Mouse (Mus musculus): ENCODE results near the gene St6galnac3. TPM values are rescaled to one million over a fixed set of nuclear protein-coding genes. Genes with fewer than 3 reads are reported as not detected.
A peak's percentile ranks its signal among the peaks of the same experiment; 100 is the strongest.

St6galnac3 gene
- polyA plus RNA-seq, 1 experiment from 2014 or later: 12.2 TPM

- TF ChIP-seq CTCF (IDR thresholded peaks at IDR 0.05): no peak
- no peaks in the 10 kb centered on the region for H3K27me3 ChIP-seq
- ATAC-seq (no peak), DNase-seq (ENCODE audit: low read depth, low spot score) (no peak)
- ChIA-PET POLR2A (no interaction called here), CTCF (interaction anchor here (0.6 to 1.0 kb wide), 2 partner anchors 17 to 31 kb away, joined by 3 to 4 read pairs; no protein-coding TSS in a partner anchor)
- in situ Hi-C loops (cut with MboI; ENCODE audit: low pct_unique_long_range_greater_than_20kb): no loop called here
Measured at GRCm38 (mm10) chr3:153193025-153193424, 531.9 kb downstream of the St6galnac3 start.

DNA sequence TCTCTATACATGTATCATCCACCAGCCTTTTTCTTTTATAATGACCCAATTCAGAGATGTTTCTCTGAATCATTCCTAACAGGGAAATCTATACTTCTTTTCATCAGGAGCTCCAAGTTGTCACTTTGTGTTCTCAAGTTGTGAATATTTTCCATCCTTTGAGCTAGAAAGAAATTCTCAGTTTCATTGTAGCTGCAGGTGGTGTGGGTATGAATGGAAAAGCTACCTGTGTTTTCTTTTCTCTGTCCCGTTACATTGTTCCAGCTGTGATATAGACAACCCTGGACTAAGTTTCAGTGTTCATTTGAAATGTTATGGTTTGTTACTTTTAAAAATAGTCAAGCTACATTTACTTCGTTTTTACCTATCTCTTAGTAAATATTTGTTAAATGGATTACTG is 534.2 kb downstream of the St6galnac3 start:
- CTCF ChIA-PET: interaction anchor here (1.4 kb wide), 1 partner anchor 15 kb away, joined by 5 read pairs; no protein-coding TSS in a partner anchor
- POLR2A ChIA-PET: interaction anchor here (0.6 kb wide), 1 partner anchor 102 kb away, joined by 3 read pairs; no protein-coding TSS in a partner anchor
- ATAC-seq: no peak
- no peaks in the 10 kb centered on the region for H3K27me3 ChIP-seq
- in situ Hi-C loops (cut with MboI; ENCODE audit: low pct_unique_long_range_greater_than_20kb): no loop called here
- DNase-seq (ENCODE audit: low read depth, low spot score): no peak
- TF ChIP-seq CTCF (IDR thresholded peaks at IDR 0.05): no peak

DNA sequence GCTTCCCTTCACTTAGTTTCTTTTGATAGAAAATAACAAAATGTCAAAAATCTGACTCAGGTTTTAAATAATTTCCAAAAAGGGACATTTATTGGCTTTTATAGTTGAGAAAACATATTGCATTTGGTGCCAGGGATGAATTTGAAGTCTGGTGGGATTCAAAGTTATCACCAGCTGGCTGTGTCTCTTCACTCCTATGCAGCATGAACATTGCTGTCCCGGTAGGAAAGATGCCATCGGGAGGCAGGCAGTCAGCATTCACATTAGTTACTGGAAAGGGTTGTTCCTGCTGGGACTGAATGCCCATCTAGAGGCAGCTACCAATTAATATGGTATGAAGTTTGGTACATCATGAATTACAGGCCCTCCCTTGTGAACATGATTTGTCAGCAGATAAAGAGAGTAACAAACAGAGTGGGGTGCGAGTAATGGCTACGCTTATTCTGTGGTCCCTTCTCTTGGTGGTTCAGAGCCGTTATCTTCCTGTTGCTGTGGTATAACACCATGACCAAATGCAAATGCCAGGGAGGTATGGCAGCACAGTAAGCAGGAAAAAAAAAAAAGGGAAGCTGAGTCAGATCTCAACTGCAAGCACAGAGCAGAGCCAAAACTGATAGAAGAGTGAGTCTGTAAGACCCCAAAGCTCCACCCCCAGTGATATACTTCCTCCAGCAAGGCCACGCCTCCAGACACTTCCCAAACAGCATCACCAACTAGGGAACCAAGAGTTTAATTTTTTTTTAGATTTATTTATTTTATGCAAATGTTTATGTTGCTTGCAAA is 535.1 kb downstream of the St6galnac3 start:
- CTCF ChIA-PET: interaction anchor here (1.4 kb wide), 1 partner anchor 16 kb away, joined by 5 read pairs; no protein-coding TSS in a partner anchor
- POLR2A ChIA-PET: interaction anchor here (0.6 kb wide), 1 partner anchor 101 kb away, joined by 3 read pairs; no protein-coding TSS in a partner anchor
- no peaks in the 10 kb centered on the region for H3K27me3 ChIP-seq
- DNase-seq (ENCODE audit: low read depth, low spot score) (no peak), ATAC-seq (no peak)
- in situ Hi-C loops (cut with MboI; ENCODE audit: low pct_unique_long_range_greater_than_20kb): no loop called here
- no peak for TF ChIP-seq CTCF (IDR thresholded peaks at IDR 0.05)

- ChIA-PET POLR2A (no interaction called here), CTCF (no interaction called here)
- in situ Hi-C loops (cut with MboI; ENCODE audit: low pct_unique_long_range_greater_than_20kb): no loop called here
Measured at GRCm38 (mm10) chr3:153188224-153188623, 536.8 kb downstream of the St6galnac3 start.

DNA sequence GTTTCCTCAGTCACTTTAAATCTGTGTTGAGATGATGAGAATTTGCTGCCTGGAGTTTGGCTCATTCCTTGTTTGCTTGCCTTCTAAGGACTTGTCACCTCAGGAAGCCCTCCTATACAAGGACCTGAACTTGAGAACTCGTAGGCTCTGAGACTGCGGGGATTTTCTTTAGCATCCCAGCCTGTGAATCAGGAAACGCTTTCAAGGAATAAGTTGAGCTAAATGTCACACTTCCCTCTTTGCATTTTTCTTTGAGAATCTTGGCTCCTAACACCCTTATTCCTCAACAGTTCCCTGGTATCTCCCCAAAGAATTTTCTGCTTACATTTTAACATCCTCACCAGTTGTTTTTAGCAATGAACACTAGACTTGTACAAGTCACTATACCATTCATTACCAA is 539.9 kb downstream of the St6galnac3 start:
- ChIA-PET CTCF (interaction anchor here (1.2 kb wide), 1 partner anchor 25 kb away, joined by 4 read pairs; no protein-coding TSS in a partner anchor), POLR2A (no interaction called here)
- in situ Hi-C loops (cut with MboI; ENCODE audit: low pct_unique_long_range_greater_than_20kb): no loop called here

More at GRCm38 (mm10) chr3:153188224-153188623, 536.8 kb downstream of the St6galnac3 start:
- TF ChIP-seq CTCF (IDR thresholded peaks at IDR 0.05): no peak
- no peaks in the 10 kb centered on the region for H3K27me3 ChIP-seq
- DNase-seq (ENCODE audit: low read depth, low spot score): no peak
- ATAC-seq: no peak

GRCm38 (mm10) chr3:153181242-153181641 is 543.7 kb downstream of the St6galnac3 start:
- CTCF ChIA-PET: no interaction called here
- POLR2A ChIA-PET: no interaction called here
- no peak for DNase-seq (ENCODE audit: low read depth, low spot score)
- no peak for TF ChIP-seq CTCF (IDR thresholded peaks at IDR 0.05)
- in situ Hi-C loops (cut with MboI; ENCODE audit: low pct_unique_long_range_greater_than_20kb): no loop called here
- ATAC-seq: no peak
- H3K27me3 ChIP-seq: peaks cover 12% of the 10 kb centered on the region

More for the DNA sequence above, 539.9 kb downstream of the St6galnac3 start:
- H3K27me3 ChIP-seq: peaks cover 5% of the 10 kb centered on the region
- TF ChIP-seq CTCF (IDR thresholded peaks at IDR 0.05): no peak
- DNase-seq (ENCODE audit: low read depth, low spot score): no peak
- ATAC-seq: no peak

DNA sequence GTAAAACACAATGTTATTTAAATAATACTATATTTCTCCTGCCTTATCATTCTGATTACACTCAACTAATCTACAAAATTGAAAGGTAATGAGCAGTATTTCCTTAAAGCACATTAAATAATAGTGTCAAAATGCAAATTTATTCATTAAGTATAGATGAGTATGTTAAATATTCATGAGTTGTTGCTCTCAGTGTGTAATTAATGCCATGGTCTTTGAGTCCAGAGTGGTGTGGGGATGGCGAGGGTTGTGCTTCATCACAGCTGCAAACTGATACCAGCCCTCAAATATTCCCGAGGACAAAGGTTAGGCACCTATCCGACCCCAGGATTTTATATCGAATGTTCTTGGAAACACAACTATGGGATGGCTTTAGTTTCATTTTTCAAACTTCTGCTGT is 548.2 kb downstream of the St6galnac3 start:
- no peak for ATAC-seq
- POLR2A ChIA-PET: no interaction called here
- H3K27me3 ChIP-seq: peaks cover 12% of the 10 kb centered on the region
- CTCF ChIA-PET: no interaction called here
- DNase-seq (ENCODE audit: low read depth, low spot score): no peak
- in situ Hi-C loops (cut with MboI; ENCODE audit: low pct_unique_long_range_greater_than_20kb): no loop called here
- no peak for TF ChIP-seq CTCF (IDR thresholded peaks at IDR 0.05)

DNA sequence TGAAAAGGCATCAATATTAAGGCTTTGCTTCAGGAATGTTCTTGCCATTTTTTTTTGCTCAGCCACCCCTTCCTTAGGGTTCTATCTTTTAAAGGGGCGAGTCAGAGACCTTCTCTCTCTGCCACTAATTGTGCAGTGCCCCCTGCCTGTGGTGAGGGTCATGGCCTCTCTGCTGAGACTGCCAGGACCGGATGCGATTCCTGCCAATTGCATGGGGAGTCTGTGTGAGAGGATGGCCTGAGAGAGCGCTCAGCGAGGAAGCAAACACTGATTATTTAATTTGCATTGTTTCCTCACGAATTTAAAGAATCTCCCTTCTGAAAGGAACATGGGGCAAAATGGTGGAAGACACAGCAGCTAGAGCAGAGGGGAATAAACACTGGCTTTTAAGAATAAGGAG is 548.6 kb downstream of the St6galnac3 start:
- in situ Hi-C loops (cut with MboI; ENCODE audit: low pct_unique_long_range_greater_than_20kb): no loop called here
- ATAC-seq (no peak), DNase-seq (ENCODE audit: low read depth, low spot score) (no peak)
- H3K27me3 ChIP-seq: peaks cover 9% of the 10 kb centered on the region
- POLR2A ChIA-PET: no interaction called here
- CTCF ChIA-PET: no interaction called here
- TF ChIP-seq CTCF (IDR thresholded peaks at IDR 0.05): no peak

DNA sequence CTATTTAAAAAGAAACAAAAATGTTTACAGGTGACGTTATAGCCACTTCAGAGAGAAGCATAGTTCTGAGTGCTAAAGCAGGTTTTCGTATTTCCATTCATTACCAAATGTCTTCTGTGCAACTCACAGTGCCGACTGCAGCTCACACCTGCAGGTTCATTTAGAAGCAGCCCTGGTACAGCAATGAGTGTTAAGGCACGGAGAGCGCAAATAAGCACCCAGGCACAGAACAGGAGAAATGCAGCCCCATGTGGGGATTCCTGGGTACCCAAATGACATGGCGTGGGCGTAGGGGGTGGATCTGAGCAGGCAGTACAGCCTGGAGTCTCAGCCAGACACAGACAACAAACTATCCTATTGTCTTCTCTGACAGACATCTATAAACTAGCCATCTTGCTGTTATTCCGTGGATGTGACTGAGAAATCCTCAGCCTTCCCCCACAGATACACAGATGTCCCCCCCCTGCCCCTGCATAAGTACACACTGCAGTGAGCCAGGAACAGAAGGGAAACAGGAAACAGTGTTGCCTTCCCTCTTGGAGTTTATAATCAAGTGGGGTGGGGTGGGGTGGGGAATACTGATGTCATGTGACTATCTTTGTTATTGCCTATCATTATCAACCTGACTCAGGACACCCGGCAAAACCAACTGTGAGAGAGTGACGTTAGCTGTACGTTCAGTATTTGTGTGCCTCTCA is 550.5 kb downstream of the St6galnac3 start:
- ATAC-seq: no peak
- in situ Hi-C loops (cut with MboI; ENCODE audit: low pct_unique_long_range_greater_than_20kb): no loop called here
- ChIA-PET CTCF (no interaction called here), POLR2A (no interaction called here)
- H3K27me3 ChIP-seq: peaks cover 5% of the 10 kb centered on the region
- no peak for DNase-seq (ENCODE audit: low read depth, low spot score)
- TF ChIP-seq CTCF (IDR thresholded peaks at IDR 0.05): no peak

- ChIA-PET CTCF (no interaction called here), POLR2A (no interaction called here)
- no peak for TF ChIP-seq CTCF (IDR thresholded peaks at IDR 0.05)
- DNase-seq (ENCODE audit: low read depth, low spot score): no peak
- in situ Hi-C loops (cut with MboI; ENCODE audit: low pct_unique_long_range_greater_than_20kb): no loop called here
- ATAC-seq: peak; percentile 56
- H3K27me3 ChIP-seq: peaks cover 5% of the 10 kb centered on the region
Measured at GRCm38 (mm10) chr3:153173567-153173966, 551.4 kb downstream of the St6galnac3 start.

- DNase-seq (ENCODE audit: low read depth, low spot score) (no peak), ATAC-seq (no peak)
- CTCF ChIA-PET: no interaction called here
- H3K27me3 ChIP-seq: no peaks in the 10 kb centered on the region
- POLR2A ChIA-PET: interaction anchor here (0.6 kb wide), 1 partner anchor 31 kb away, joined by 3 read pairs; no protein-coding TSS in a partner anchor
- in situ Hi-C loops (cut with MboI; ENCODE audit: low pct_unique_long_range_greater_than_20kb): no loop called here
- TF ChIP-seq CTCF (IDR thresholded peaks at IDR 0.05): no peak
Measured at GRCm38 (mm10) chr3:153170146-153170545, 554.8 kb downstream of the St6galnac3 start.

Data from Patski (cell line).